Mouse (Mus musculus) brain, embryonic 14.5 days (tissue): Measurements from ENCODE around the gene Proca1. TPM values are rescaled to one million over a fixed set of nuclear protein-coding genes. Genes with fewer than 3 reads are reported as not detected.

Source experiments
- DNase-seq: peaks from one replicate; pipeline ENCODE4 v3.0.0-alpha.2; 2011; ENCODE audit warnings: low read depth
- CTCF ChIP-seq: fragments of 200-500 bp; IDR thresholded peaks from 2 replicates; pipeline ENCODE4 v1.5.1; 2012; ENCODE audit warnings: inconsistent platforms, mild to moderate bottlenecking, moderate library complexity, borderline replicate concordance; ENCODE audit not compliant: insufficient read depth, insufficient read length; ENCODE audit errors: extremely low read depth
- POLR2A ChIP-seq: fragments of 200-500 bp; IDR thresholded peaks from 2 replicates; pipeline ENCODE4 v1.6.1; 2012; ENCODE audit warnings: mild to moderate bottlenecking, inconsistent platforms, borderline replicate concordance; ENCODE audit not compliant: poor library complexity, insufficient read depth, insufficient read length, severe bottlenecking; ENCODE audit errors: extremely low read depth
- polyA plus RNA-seq: library from polyadenylated mRNA; depleted of rRNA; stranded (reverse); fragments of >200 nt; gene quantifications from 2 replicates; pipeline ENCODE4 v1.2.3, GENCODE M21; 2012

Gene Proca1
- polyA plus RNA-seq, 1 experiment: 1.0 TPM

- no peak for DNase-seq
- TF ChIP-seq CTCF (no peak), POLR2A (no peak)
Observed at GRCm38 (mm10) chr11:78167257-78167959, 25.8 kb upstream of the Proca1 start.

- no peak for DNase-seq
- TF ChIP-seq CTCF (no peak), POLR2A (no peak)
Observed at GRCm38 (mm10) chr11:78168541-78169468, 24.4 kb upstream of the Proca1 start.

- no peak for DNase-seq
- TF ChIP-seq POLR2A (no peak), CTCF (no peak)
Observed at GRCm38 (mm10) chr11:78170306-78170705, 22.9 kb upstream of the Proca1 start.

GRCm38 (mm10) chr11:78171328-78171727, 21.9 kb upstream of the Proca1 start:
- no peak for TF ChIP-seq POLR2A
- TF ChIP-seq CTCF: no peak
- DNase-seq: no peak

- peak; percentile 17; the same call in 1 of the 2 replicates for TF ChIP-seq CTCF
- TF ChIP-seq POLR2A: no peak
- DNase-seq: no peak
Observed at GRCm38 (mm10) chr11:78172034-78172747, 21.0 kb upstream of the Proca1 start.

- DNase-seq: no peak
- TF ChIP-seq POLR2A: no peak
- TF ChIP-seq CTCF: no peak
Observed at GRCm38 (mm10) chr11:78172748-78173383, 20.3 kb upstream of the Proca1 start.

GRCm38 (mm10) chr11:78174506-78174905, 18.7 kb upstream of the Proca1 start:
- no peak for DNase-seq
- no peak for TF ChIP-seq CTCF
- TF ChIP-seq POLR2A: no peak

GRCm38 (mm10) chr11:78175771-78176401, 17.3 kb upstream of the Proca1 start:
- no peak for DNase-seq

GRCm38 (mm10) chr11:78176402-78176862, 16.8 kb upstream of the Proca1 start, which contains the start of the genes Nek8 and Tlcd1:
Gene Nek8 (minus strand): TSS chr11:78176675.
Gene Tlcd1 (plus strand): TSS chr11:78176711.
- peak; percentile 92 for DNase-seq
- TF ChIP-seq CTCF (no peak), POLR2A (no peak)

More at GRCm38 (mm10) chr11:78175771-78176401, 17.3 kb upstream of the Proca1 start:
- TF ChIP-seq CTCF: no peak
- no peak for TF ChIP-seq POLR2A

GRCm38 (mm10) chr11:78176905-78177331, 16.3 kb upstream of the Proca1 start:
- DNase-seq: no peak
- TF ChIP-seq CTCF (no peak), POLR2A (no peak)
